Mouse (Mus musculus) embryo, embryonic 10.5 days (tissue): ENCODE results near the gene Fcho1.
"Not testable (repeated sequence)": the region's sequence is repeated elsewhere in the genome, so short reads cannot be mapped to it uniquely, and the experiment has no call there.

Source experiments
- DNase-seq: peaks from one replicate; pipeline ENCODE4 v3.0.0-alpha.2; 2015; ENCODE audit warnings: low spot score

Fcho1 gene

GRCm38 (mm10) chr8:71725122-71725924, at the start of gene Fcho1:
Gene Fcho1, minus strand, starts transcription at chr8:71725716.
- DNase-seq = peak; percentile 91

- no peak for DNase-seq
Observed at GRCm38 (mm10) chr8:71771336-71771735, 45.8 kb upstream of the Fcho1 start.

- DNase-seq = no peak
Observed at GRCm38 (mm10) chr8:71758816-71759215, 33.3 kb upstream of the Fcho1 start.

- DNase-seq = not testable (repeated sequence)
Observed at GRCm38 (mm10) chr8:71752881-71753552, 27.5 kb upstream of the Fcho1 start.

- not testable (repeated sequence) for DNase-seq
Observed at GRCm38 (mm10) chr8:71752263-71752662, 26.7 kb upstream of the Fcho1 start.

GRCm38 (mm10) chr8:71751337-71751886, 25.9 kb upstream of the Fcho1 start:
- DNase-seq = peak; percentile 67

GRCm38 (mm10) chr8:71749321-71750075, 24.0 kb upstream of the Fcho1 start:
- DNase-seq = not testable (repeated sequence)

- not testable (repeated sequence) for DNase-seq
Observed at GRCm38 (mm10) chr8:71747082-71747481, 21.6 kb upstream of the Fcho1 start.

- DNase-seq = no peak
Observed at GRCm38 (mm10) chr8:71745322-71745721, 19.8 kb upstream of the Fcho1 start.

GRCm38 (mm10) chr8:71742783-71743182, 17.3 kb upstream of the Fcho1 start:
- DNase-seq = no peak

- DNase-seq = peak; percentile 36
Observed at GRCm38 (mm10) chr8:71741687-71742114, 16.2 kb upstream of the Fcho1 start.

- DNase-seq = no peak
Observed at GRCm38 (mm10) chr8:71741226-71741625, 15.7 kb upstream of the Fcho1 start.

GRCm38 (mm10) chr8:71738316-71738715, 12.8 kb upstream of the Fcho1 start:
- not testable (repeated sequence) for DNase-seq

GRCm38 (mm10) chr8:71731652-71732230, 6.2 kb upstream of the Fcho1 start:
- DNase-seq = peak; percentile 57

- peak; percentile 44 for DNase-seq
Observed at GRCm38 (mm10) chr8:71728826-71729620, 3.5 kb upstream of the Fcho1 start.

- DNase-seq = peak; percentile 57
Observed at GRCm38 (mm10) chr8:71728240-71728785, 2.8 kb upstream of the Fcho1 start.

- DNase-seq = no peak
Observed at GRCm38 (mm10) chr8:71724389-71724788, 1.1 kb downstream of the Fcho1 start.

GRCm38 (mm10) chr8:71723047-71723551, 2.4 kb downstream of the Fcho1 start:
- DNase-seq = no peak

GRCm38 (mm10) chr8:71719928-71720457, 5.5 kb downstream of the Fcho1 start:
- peak; percentile 90 for DNase-seq

GRCm38 (mm10) chr8:71719218-71719617, 6.3 kb downstream of the Fcho1 start:
- DNase-seq = no peak
